Mouse (Mus musculus) urinary bladder, postnatal 36 days (tissue): ENCODE data around the gene Fbxl15.

Source experiments
- DNase-seq, 2 experiments: peaks; one replicate each; pipeline ENCODE4 v3.0.0; 2022; ENCODE audit warnings: low spot score in 2 of 2, mixed read lengths in 1 of 2

Gene Fbxl15

GRCm38 (mm10) chr19:46328081-46329030, at the start of gene Fbxl15:
Gene Fbxl15 (plus strand): TSS chr19:46328184.
- peak; percentile 89 to 92 for DNase-seq

GRCm38 (mm10) chr19:46282081-46282849, 45.7 kb upstream of the Fbxl15 start:
- DNase-seq, result no peak

- no peak for DNase-seq
Observed at GRCm38 (mm10) chr19:46284686-46285085, 43.3 kb upstream of the Fbxl15 start.

GRCm38 (mm10) chr19:46285631-46286030, 42.4 kb upstream of the Fbxl15 start:
- no peak for DNase-seq

- DNase-seq, result no peak
Observed at GRCm38 (mm10) chr19:46286047-46286446, 41.9 kb upstream of the Fbxl15 start.

GRCm38 (mm10) chr19:46286926-46287325, 41.1 kb upstream of the Fbxl15 start:
- no peak for DNase-seq

- no peak for DNase-seq
Observed at GRCm38 (mm10) chr19:46287566-46287965, 40.4 kb upstream of the Fbxl15 start.

GRCm38 (mm10) chr19:46290535-46291105, 37.4 kb upstream of the Fbxl15 start:
- DNase-seq, result no peak

GRCm38 (mm10) chr19:46296938-46297337, 31.0 kb upstream of the Fbxl15 start:
- no peak for DNase-seq

GRCm38 (mm10) chr19:46300294-46301045, 27.5 kb upstream of the Fbxl15 start:
- DNase-seq, result no peak

- no peak for DNase-seq
Observed at GRCm38 (mm10) chr19:46302551-46302950, 25.4 kb upstream of the Fbxl15 start.

- DNase-seq, result no peak
Observed at GRCm38 (mm10) chr19:46303251-46304215, 24.5 kb upstream of the Fbxl15 start.

GRCm38 (mm10) chr19:46304216-46304841, 23.7 kb upstream of the Fbxl15 start, which contains the start of gene Nfkb2:
Gene Nfkb2 (plus strand): TSS chr19:46304320.
- DNase-seq, result peak; percentile 92 to 96

GRCm38 (mm10) chr19:46304908-46305333, 23.1 kb upstream of the Fbxl15 start:
- no peak for DNase-seq

GRCm38 (mm10) chr19:46305432-46306267, 22.3 kb upstream of the Fbxl15 start:
- peak; percentile 86 to 88 for DNase-seq

GRCm38 (mm10) chr19:46306268-46306610, 21.7 kb upstream of the Fbxl15 start:
- DNase-seq, result no peak

GRCm38 (mm10) chr19:46306751-46307289, 21.2 kb upstream of the Fbxl15 start:
- no peak for DNase-seq

GRCm38 (mm10) chr19:46307781-46308180, 20.2 kb upstream of the Fbxl15 start:
- no peak for DNase-seq

- no peak for DNase-seq
Observed at GRCm38 (mm10) chr19:46308303-46308702, 19.7 kb upstream of the Fbxl15 start.
